ENCODE assay signal across 8 mouse cellular contexts in the genomic region with DNA sequence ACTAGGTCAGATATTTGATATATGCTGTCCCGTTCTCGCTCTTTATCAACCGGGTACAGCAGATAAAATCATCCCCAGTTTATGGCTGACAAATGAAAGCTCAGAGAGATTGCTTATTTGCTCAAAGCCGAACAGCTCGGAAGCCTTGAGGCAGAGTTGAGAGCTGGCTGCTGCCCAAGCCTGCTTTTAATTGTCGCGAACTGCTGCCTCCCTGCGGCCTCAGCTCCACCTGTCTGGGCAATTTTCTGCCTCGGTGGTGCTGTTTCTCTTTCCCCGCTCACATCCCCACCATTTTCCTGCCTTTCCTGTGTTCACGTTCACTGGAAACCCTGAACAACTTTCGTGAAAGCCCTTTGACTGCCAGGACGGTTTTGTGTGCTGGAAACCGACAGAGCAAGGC. TPM values are rescaled to one million over a fixed set of nuclear protein-coding genes. Genes with fewer than 3 reads are reported as not detected.
A peak's percentile ranks its signal among the peaks of the same experiment; 100 is the strongest.
DNase-seq lines count a peak whose midpoint lies in the region; ATAC-seq and TF ChIP-seq lines count a peak whose summit lies in the region.

No protein-coding gene starts in this region.

- H3K4me3 ChIP-seq in hindbrain, embryonic 14.5 days (replicated peaks; ENCODE audit: low read length), result no peak overlapping the region
- H3K4me3 ChIP-seq in hindbrain, embryonic 11.5 days (ENCODE audit: low read depth, low read length), result no peak overlapping the region
- no peak overlapping the region for H3K4me3 ChIP-seq in heart, postnatal 0 days (ENCODE audit: low read depth, low read length)
- H3K4me3 ChIP-seq in limb, embryonic 10.5 days, result no peak overlapping the region

- TF ChIP-seq CTCF in heart, postnatal 0 days (IDR thresholded peaks at IDR 0.05; ENCODE audit: low read depth), result peak; percentile 54

- no peak overlapping the region for H3K4me2 ChIP-seq in hindbrain, embryonic 14.5 days (replicated peaks)
- no peak overlapping the region for H3K4me2 ChIP-seq in hindbrain, embryonic 11.5 days (replicated peaks; ENCODE audit: low read depth, low read length)
- H3K4me2 ChIP-seq in heart, postnatal 0 days (ENCODE audit: low read depth, low read length), result no peak overlapping the region

- H3K27me3 ChIP-seq in hindbrain, embryonic 14.5 days (ENCODE audit: control insufficient read depth, insufficient read depth, low read length), result no peaks in the 10 kb centered on the region
- no peaks in the 10 kb centered on the region for H3K27me3 ChIP-seq in hindbrain, embryonic 11.5 days (ENCODE audit: control insufficient read depth, insufficient read depth, low read length)
- H3K27me3 ChIP-seq in heart, postnatal 0 days (ENCODE audit: control insufficient read depth, insufficient read depth, low read length), result no peaks in the 10 kb centered on the region
- no peaks in the 10 kb centered on the region for H3K27me3 ChIP-seq in limb, embryonic 10.5 days (ENCODE audit: low read depth, poor library complexity, severe bottlenecking)

- ATAC-seq in hindbrain, embryonic 14.5 days (ENCODE audit: low FRiP score), result no peak
- ATAC-seq in hindbrain, embryonic 11.5 days (ENCODE audit: low FRiP score), result no peak
- no peak for ATAC-seq in heart, postnatal 0 days (ENCODE audit: insufficient read depth, low read depth)

- peaks cover 24% of the 10 kb centered on the region for H3K4me1 ChIP-seq in hindbrain, embryonic 14.5 days (replicated peaks; ENCODE audit: control insufficient read depth, insufficient read depth, low read length)
- peaks cover 2% of the 10 kb centered on the region; the same call in 1 of the 2 replicates for H3K4me1 ChIP-seq in hindbrain, embryonic 11.5 days (replicated peaks; ENCODE audit: control insufficient read depth, insufficient read depth, low read length)
- peaks cover 13% of the 10 kb centered on the region; the same call in 1 of the 2 replicates for H3K4me1 ChIP-seq in heart, postnatal 0 days (ENCODE audit: control insufficient read depth, insufficient read depth)
- H3K4me1 ChIP-seq in limb, embryonic 10.5 days, result peaks cover 6% of the 10 kb centered on the region; the same call in 1 of the 2 replicates

- H3K9me3 ChIP-seq in hindbrain, embryonic 14.5 days (ENCODE audit: control insufficient read depth, low read length), result no peaks in the 10 kb centered on the region
- H3K9me3 ChIP-seq in hindbrain, embryonic 11.5 days (ENCODE audit: control insufficient read depth, low read length), result no peaks in the 10 kb centered on the region
- no peaks in the 10 kb centered on the region for H3K9me3 ChIP-seq in heart, postnatal 0 days (replicated peaks; ENCODE audit: control insufficient read depth, low read length)
- H3K9me3 ChIP-seq in limb, embryonic 10.5 days (replicated peaks), result no peaks in the 10 kb centered on the region

- no peak for TF ChIP-seq EP300 in heart, postnatal 0 days (IDR thresholded peaks at IDR 0.05; ENCODE audit: low read depth)

- peak; percentile 51 for DNase-seq in hindbrain, embryonic 14.5 days (ENCODE audit: low spot score)
- no peak for DNase-seq in hindbrain, embryonic 11.5 days (ENCODE audit: low spot score)
- DNase-seq in R1 (ENCODE audit: low read depth, low spot score), result peak; percentile 30
- peak; percentile 78 to 82 for DNase-seq in cerebellum, postnatal 36 days
- no peak for DNase-seq in heart, postnatal 0 days (ENCODE audit: low spot score)
- DNase-seq in limb, embryonic 10.5 days (ENCODE audit: low spot score), result no peak
- DNase-seq in right cerebral cortex, postnatal 14 days, result peak; percentile 72
- DNase-seq in thymus, adult 18-20 months, result no peak

- H3K36me3 ChIP-seq in hindbrain, embryonic 14.5 days (replicated peaks; ENCODE audit: control insufficient read depth, insufficient read depth), result 0 out of 2 replicates have a peak, but pooled peaks cover 1% of the 10 kb centered on the region
- H3K36me3 ChIP-seq in hindbrain, embryonic 11.5 days (ENCODE audit: control insufficient read depth, insufficient read depth, low read length), result no peaks in the 10 kb centered on the region
- H3K36me3 ChIP-seq in heart, postnatal 0 days (replicated peaks; ENCODE audit: control insufficient read depth, insufficient read depth, low read length), result no peaks in the 10 kb centered on the region
- H3K36me3 ChIP-seq in limb, embryonic 10.5 days, result no peaks in the 10 kb centered on the region

- 32% methylated on average over 14 of the region's 14 CpGs for WGBS in hindbrain, embryonic 14.5 days
- WGBS in hindbrain, embryonic 11.5 days, result 48% methylated on average over 14 of the region's 14 CpGs
- WGBS in heart, postnatal 0 days, result 26% methylated on average over 14 of the region's 14 CpGs
- WGBS in limb, embryonic 10.5 days, result 49% methylated on average over 14 of the region's 14 CpGs

- peak overlapping the region; percentile 28; the same call in 1 of the 2 replicates for H3K9ac ChIP-seq in hindbrain, embryonic 14.5 days
- no peak overlapping the region for H3K9ac ChIP-seq in hindbrain, embryonic 11.5 days (ENCODE audit: low read depth, low read length)
- H3K9ac ChIP-seq in heart, postnatal 0 days (replicated peaks; ENCODE audit: low read depth, low read length), result no peak overlapping the region

- 0 out of 2 replicates have a peak overlapping the region, but pooled peaks have one; percentile 32 for H3K27ac ChIP-seq in hindbrain, embryonic 14.5 days
- H3K27ac ChIP-seq in hindbrain, embryonic 11.5 days (ENCODE audit: low read depth, low read length), result no peak overlapping the region
- no peak overlapping the region for H3K27ac ChIP-seq in heart, postnatal 0 days (ENCODE audit: low read depth)
- H3K27ac ChIP-seq in limb, embryonic 10.5 days, result 0 out of 2 replicates have a peak overlapping the region, but pooled peaks have one; percentile 5

RNA-seq across cellular contexts. Expression of a gene that starts 39.8 kb away (rescaled TPM):
- polyA plus RNA-seq in hindbrain, embryonic 14.5 days (2014; fragmentation: Nextera tagmentation; extraction: Ambion mirVana), result 19.5 and 24.3 TPM in 2 replicates
- polyA plus RNA-seq in hindbrain, embryonic 11.5 days (2014; fragmentation: Nextera tagmentation; extraction: Ambion mirVana), result 4.0 and 5.0 TPM in 2 replicates
- 21.5 and 28.2 TPM in 2 replicates for total RNA-seq in heart, postnatal 0 days (2014; rRNA removed; ENCODE audit: low replicate concordance)
- polyA plus RNA-seq in heart, postnatal 0 days (2015; fragmentation: Nextera tagmentation; extraction: Ambion mirVana), result 0.45 and 0.47 TPM in 2 replicates
- polyA plus RNA-seq in limb, embryonic 10.5 days (2016; fragmentation: Nextera tagmentation; extraction: Ambion mirVana), result 0.46 and 1.1 TPM in 2 replicates

Comparison
In these comparisons a context has a peak if more than half of its experiments do, and no peak if none do; other contexts are left out.
1. DNase-seq: peak in hindbrain, embryonic 14.5 days (single experiment), R1 (single experiment), cerebellum, postnatal 36 days (2 of 2) and right cerebral cortex, postnatal 14 days (single experiment); none in hindbrain, embryonic 11.5 days (single experiment), heart, postnatal 0 days (single experiment), limb, embryonic 10.5 days (single experiment) and thymus, adult 18-20 months (0 of 2).
2. H3K27ac ChIP-seq: peak in hindbrain, embryonic 14.5 days (single experiment) and limb, embryonic 10.5 days (single experiment); none in hindbrain, embryonic 11.5 days (single experiment) and heart, postnatal 0 days (single experiment).